Mouse (Mus musculus) embryonic facial prominence, embryonic 14.5 days (tissue): ENCODE results near the gene Fbxw11. TPM values are rescaled to one million over a fixed set of nuclear protein-coding genes. Genes with fewer than 3 reads are reported as not detected.
A peak's percentile ranks its signal among the peaks of the same experiment; 100 is the strongest.

Experiments
- ATAC-seq: fragments of 200-750 bp; cut with Nextera tagmentation; 2 replicates; pipeline ENCODE4 v1.8.0; 2017; ENCODE audit warnings: low read depth, moderate number of reproducible peaks, moderate TSS enrichment
- DNase-seq: peaks from one replicate; pipeline ENCODE4 v3.0.0-alpha.2; 2015; ENCODE audit warnings: low spot score
- H3K27ac ChIP-seq: fragments of 300-500 bp; sonication (generic); replicated peaks from 2 replicates; pipeline ENCODE4 v1.5.1; 2014; ENCODE audit warnings: low read depth, mild to moderate bottlenecking, low read length, moderate library complexity
- H3K27me3 ChIP-seq: fragments of 300-500 bp; sonication (generic); replicated peaks from 2 replicates; pipeline ENCODE4 v1.6.1; 2014; ENCODE audit warnings: low read length; ENCODE audit not compliant: control insufficient read depth, insufficient read depth
- H3K36me3 ChIP-seq: fragments of 300-500 bp; sonication (generic); 2 replicates; pipeline ENCODE4 v1.6.1; 2014; ENCODE audit warnings: low read length, mixed read lengths; ENCODE audit not compliant: control insufficient read depth, insufficient read depth
- H3K4me1 ChIP-seq: fragments of 300-500 bp; sonication (generic); 2 replicates; pipeline ENCODE4 v1.6.1; 2014; ENCODE audit warnings: antibody characterized with exemption, low read length; ENCODE audit not compliant: control insufficient read depth, insufficient read depth
- H3K4me2 ChIP-seq: fragments of 300-500 bp; sonication (generic); 2 replicates; pipeline ENCODE4 v1.6.1; 2014; ENCODE audit warnings: low read depth, mild to moderate bottlenecking, low read length, moderate library complexity, mixed read lengths
- H3K4me3 ChIP-seq: fragments of 300-500 bp; sonication (generic); 2 replicates; pipeline ENCODE4 v1.5.1; 2014; ENCODE audit warnings: low read depth, mild to moderate bottlenecking, low read length
- H3K9ac ChIP-seq: fragments of 300-500 bp; sonication (generic); 2 replicates; pipeline ENCODE4 v1.6.1; 2014; ENCODE audit warnings: low read depth, mild to moderate bottlenecking, low read length, moderate library complexity, mixed read lengths
- H3K9me3 ChIP-seq: fragments of 300-500 bp; sonication (generic); 2 replicates; pipeline ENCODE4 v1.6.1; 2016; ENCODE audit warnings: low read length; ENCODE audit not compliant: control insufficient read depth
- WGBS: fragments of 180-500 bp; shearing (Covaris S2); extraction: QIAGEN DNeasy Blood & Tissue Kit; methylation state at CpG from one replicate; pipeline ENCODE4 v1.1.7; 2014; 5-methylcytosine and 5-hydroxymethylcytosine counted together
- polyA plus RNA-seq: library from polyadenylated mRNA; unstranded; fragments of >200 nt; fragmentation: Nextera tagmentation; extraction: Ambion mirVana; gene quantifications from 2 replicates; pipeline ENCODE4 v1.2.1, GENCODE M21; 2014

Gene Fbxw11
- polyA plus RNA-seq, 1 experiment from 2014 or later, result 59.0 TPM

GRCm38 (mm10) chr11:32746475-32746874 lies 104.0 kb downstream of the Fbxw11 start:
- no peak overlapping the region for H3K27ac ChIP-seq
- no peaks in the 10 kb centered on the region for H3K9me3 ChIP-seq
- no peak overlapping the region for H3K4me2 ChIP-seq
- no peak for DNase-seq
- peaks cover 1% of the 10 kb centered on the region; the same call in 1 of the 2 replicates for H3K4me1 ChIP-seq
- no peak overlapping the region for H3K4me3 ChIP-seq
- peaks cover 63% of the 10 kb centered on the region for H3K36me3 ChIP-seq
- ATAC-seq, result no peak
- WGBS, result 81% methylated on average over 3 of the region's 3 CpGs
- no peaks in the 10 kb centered on the region for H3K27me3 ChIP-seq
- H3K9ac ChIP-seq, result no peak overlapping the region

GRCm38 (mm10) chr11:32748800-32749199 lies 106.3 kb downstream of the Fbxw11 start:
- no peaks in the 10 kb centered on the region for H3K27me3 ChIP-seq
- H3K4me3 ChIP-seq, result no peak overlapping the region
- DNase-seq, result no peak
- no peak overlapping the region for H3K9ac ChIP-seq
- H3K36me3 ChIP-seq, result peaks cover 40% of the 10 kb centered on the region
- no peak for ATAC-seq
- H3K4me2 ChIP-seq, result no peak overlapping the region
- WGBS, result 72% methylated on average over 4 of the region's 4 CpGs
- H3K27ac ChIP-seq, result no peak overlapping the region
- no peaks in the 10 kb centered on the region for H3K9me3 ChIP-seq
- H3K4me1 ChIP-seq, result peaks cover 7% of the 10 kb centered on the region; the same call in 1 of the 2 replicates

- no peak overlapping the region for H3K4me3 ChIP-seq
- WGBS, result 58% methylated on average over 7 of the region's 7 CpGs
- H3K4me2 ChIP-seq, result no peak overlapping the region
- H3K4me1 ChIP-seq, result peaks cover 7% of the 10 kb centered on the region; the same call in 1 of the 2 replicates
- no peak overlapping the region for H3K9ac ChIP-seq
- no peaks in the 10 kb centered on the region for H3K27me3 ChIP-seq
- peaks cover 10% of the 10 kb centered on the region; the same call in 1 of the 2 replicates for H3K36me3 ChIP-seq
- DNase-seq (peak; percentile 13), ATAC-seq (no peak)
- no peaks in the 10 kb centered on the region for H3K9me3 ChIP-seq
- H3K27ac ChIP-seq, result no peak overlapping the region; the same call in 1 of the 2 replicates
These were observed 109.5 kb downstream of the Fbxw11 start for GRCm38 (mm10) chr11:32751863-32752594.

GRCm38 (mm10) chr11:32752595-32752885 lies 110.0 kb downstream of the Fbxw11 start:
- Histone ChIP-seq H3K9ac (no peak overlapping the region), H3K4me3 (no peak overlapping the region), H3K4me2 (no peak overlapping the region), H3K9me3 (no peaks in the 10 kb centered on the region), H3K4me1 (peaks cover 7% of the 10 kb centered on the region; the same call in 1 of the 2 replicates), H3K27me3 (no peaks in the 10 kb centered on the region), H3K27ac (no peak overlapping the region), H3K36me3 (peaks cover 5% of the 10 kb centered on the region; the same call in 1 of the 2 replicates)
- no peak for ATAC-seq
- 84% methylated on average over 4 of the region's 5 CpGs for WGBS
- DNase-seq, result no peak

DNA sequence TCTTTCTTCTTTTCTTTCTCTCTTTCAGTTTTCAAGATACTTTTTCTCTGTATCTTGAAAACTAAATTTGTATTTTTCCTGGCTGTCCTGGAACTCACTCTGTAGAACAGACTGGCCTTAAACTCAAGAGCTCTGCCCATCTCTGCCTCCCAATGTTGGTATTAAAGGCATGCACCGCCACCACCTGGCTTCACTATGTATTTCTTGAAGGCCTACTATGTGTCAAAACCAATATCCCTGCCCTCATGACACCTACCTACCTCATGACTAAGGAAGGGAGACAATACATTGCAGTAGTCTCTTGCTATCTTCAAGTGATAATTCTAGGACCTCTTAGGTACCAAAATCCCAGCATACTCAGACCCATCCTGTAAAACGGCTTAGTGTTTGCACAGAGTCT lies 110.8 kb downstream of the Fbxw11 start:
- H3K4me3 ChIP-seq, result no peak overlapping the region
- H3K4me1 ChIP-seq, result peaks cover 7% of the 10 kb centered on the region; the same call in 1 of the 2 replicates
- H3K4me2 ChIP-seq, result no peak overlapping the region
- H3K36me3 ChIP-seq, result no peaks in the 10 kb centered on the region
- ATAC-seq, result no peak
- WGBS, result 88% methylated on average over 2 of the region's 2 CpGs
- no peak overlapping the region for H3K9ac ChIP-seq
- no peaks in the 10 kb centered on the region for H3K9me3 ChIP-seq
- no peaks in the 10 kb centered on the region for H3K27me3 ChIP-seq
- H3K27ac ChIP-seq, result no peak overlapping the region
- no peak for DNase-seq

- H3K4me3 ChIP-seq, result no peak overlapping the region
- no peaks in the 10 kb centered on the region for H3K4me1 ChIP-seq
- no peak overlapping the region for H3K4me2 ChIP-seq
- no peaks in the 10 kb centered on the region for H3K27me3 ChIP-seq
- H3K27ac ChIP-seq, result no peak overlapping the region
- H3K9ac ChIP-seq, result no peak overlapping the region
- no peaks in the 10 kb centered on the region for H3K9me3 ChIP-seq
- no peaks in the 10 kb centered on the region for H3K36me3 ChIP-seq
- WGBS, result 58% methylated on average over 3 of the region's 3 CpGs
- DNase-seq, result peak; percentile 55
- ATAC-seq, result no peak
These were observed 120.2 kb downstream of the Fbxw11 start for GRCm38 (mm10) chr11:32762773-32763172.

DNA sequence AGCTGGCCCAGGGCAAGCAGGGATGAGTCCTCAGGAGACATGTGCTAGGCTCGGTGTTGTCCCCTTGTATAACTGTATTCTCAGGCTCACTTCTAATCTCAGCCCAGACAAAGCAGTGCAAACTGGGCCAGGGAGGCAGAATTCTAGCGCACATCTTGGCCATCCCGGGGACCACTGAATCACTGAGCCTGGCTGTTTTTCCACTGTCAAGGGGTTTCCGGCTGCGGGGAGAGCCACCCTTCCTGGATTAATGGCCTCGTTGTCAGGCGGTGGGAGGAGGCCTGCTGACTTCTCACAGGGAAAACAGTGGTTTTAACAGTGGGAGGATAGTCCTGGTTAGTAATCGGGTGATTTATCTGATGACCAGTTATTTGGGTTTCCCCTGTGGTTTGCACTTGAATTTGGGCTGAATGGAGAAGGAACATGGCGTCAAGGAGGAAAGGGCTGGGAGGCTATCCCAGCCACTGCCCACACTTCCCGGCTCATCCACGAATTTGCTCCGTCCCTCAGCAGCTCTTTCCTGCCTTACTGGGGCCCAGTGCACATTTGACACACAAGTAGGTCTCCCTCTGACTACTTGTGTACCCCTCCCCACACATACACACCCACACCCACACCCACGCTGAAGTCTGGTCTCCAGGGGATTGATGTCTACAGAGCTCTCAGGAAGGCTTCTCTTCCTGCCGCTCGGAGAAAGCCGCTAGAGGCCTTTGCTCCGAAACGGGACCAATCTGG lies 125.1 kb downstream of the Fbxw11 start:
- H3K9me3 ChIP-seq, result 0 out of 2 replicates have a peak, but pooled peaks cover 8% of the 10 kb centered on the region
- H3K9ac ChIP-seq, result no peak overlapping the region
- WGBS, result 73% methylated on average over 18 of the region's 18 CpGs
- DNase-seq (no peak), ATAC-seq (no peak)
- H3K4me3 ChIP-seq, result no peak overlapping the region
- no peaks in the 10 kb centered on the region for H3K36me3 ChIP-seq
- H3K27ac ChIP-seq, result no peak overlapping the region
- no peaks in the 10 kb centered on the region for H3K27me3 ChIP-seq
- no peak overlapping the region for H3K4me2 ChIP-seq
- no peaks in the 10 kb centered on the region for H3K4me1 ChIP-seq

GRCm38 (mm10) chr11:32768642-32769343 lies 126.3 kb downstream of the Fbxw11 start:
- H3K36me3 ChIP-seq, result no peaks in the 10 kb centered on the region
- H3K9me3 ChIP-seq, result 0 out of 2 replicates have a peak, but pooled peaks cover 8% of the 10 kb centered on the region
- H3K9ac ChIP-seq, result no peak overlapping the region
- H3K27me3 ChIP-seq, result no peaks in the 10 kb centered on the region
- 75% methylated on average over 12 of the region's 12 CpGs for WGBS
- no peak for ATAC-seq
- H3K4me2 ChIP-seq, result no peak overlapping the region
- H3K4me3 ChIP-seq, result no peak overlapping the region
- DNase-seq, result no peak
- H3K27ac ChIP-seq, result no peak overlapping the region
- no peaks in the 10 kb centered on the region for H3K4me1 ChIP-seq
